Mouse (Mus musculus): ENCODE measurements around the gene Dnah14.

- TF ChIP-seq CTCF (IDR thresholded peaks at IDR 0.05; ENCODE audit: insufficient read depth, low read depth, low read length) (no peak), POLR2A (IDR thresholded peaks at IDR 0.05; ENCODE audit: insufficient read depth, low read depth, low read length) (no peak)
These were observed 6.9 kb upstream of the Dnah14 start for GRCm38 (mm10) chr1:181569447-181569846.
